Mouse (Mus musculus) lung, embryonic 16.5 days (tissue): ENCODE data around the gene Abcc4. TPM values are rescaled to one million over a fixed set of nuclear protein-coding genes. Genes with fewer than 3 reads are reported as not detected.

ENCODE experiments used
- ATAC-seq: fragments of 200-750 bp; cut with Nextera tagmentation; 2 replicates; pipeline ENCODE4 v1.8.0; 2017; ENCODE audit warnings: low read depth, mild to moderate bottlenecking, moderate library complexity
- H3K27ac ChIP-seq: fragments of 300-500 bp; sonication (generic); 2 replicates; pipeline ENCODE4 v1.5.1; 2014; ENCODE audit warnings: mild to moderate bottlenecking, control low read depth, low read length
- H3K27me3 ChIP-seq: fragments of 300-500 bp; sonication (generic); 2 replicates; pipeline ENCODE4 v1.6.1; 2014; ENCODE audit warnings: low read depth, low read length, mixed read lengths; ENCODE audit not compliant: control insufficient read depth, insufficient read depth
- H3K36me3 ChIP-seq: fragments of 300-500 bp; sonication (generic); 2 replicates; pipeline ENCODE4 v1.6.1; 2014; ENCODE audit warnings: low read length; ENCODE audit not compliant: control insufficient read depth, insufficient read depth
- H3K4me1 ChIP-seq: fragments of 300-500 bp; sonication (generic); replicated peaks from 2 replicates; pipeline ENCODE4 v1.6.1; 2014; ENCODE audit warnings: low read length, mixed read lengths; ENCODE audit not compliant: control insufficient read depth, insufficient read depth
- H3K4me2 ChIP-seq: fragments of 300-500 bp; sonication (generic); 2 replicates; pipeline ENCODE4 v1.6.1; 2014; ENCODE audit warnings: low read depth, low read length, control low read depth
- H3K4me3 ChIP-seq: fragments of 300-500 bp; sonication (generic); 2 replicates; pipeline ENCODE4 v1.5.1; 2014; ENCODE audit warnings: mild to moderate bottlenecking, low read length, control low read depth
- H3K9ac ChIP-seq: fragments of 300-500 bp; sonication (generic); 2 replicates; pipeline ENCODE4 v1.6.1; 2014; ENCODE audit warnings: low read length, control low read depth
- H3K9me3 ChIP-seq: fragments of 300-500 bp; sonication (generic); 2 replicates; pipeline ENCODE4 v1.6.1; 2016; ENCODE audit warnings: low read length; ENCODE audit not compliant: control insufficient read depth
- WGBS: fragments of 180-500 bp; shearing (Covaris S2); extraction: QIAGEN DNeasy Blood & Tissue Kit; methylation state at CpG from one replicate; pipeline ENCODE4 v1.1.7; 2014; 5-methylcytosine and 5-hydroxymethylcytosine counted together
- polyA plus RNA-seq: library from polyadenylated mRNA; unstranded; fragments of >200 nt; fragmentation: Nextera tagmentation; extraction: Ambion mirVana; gene quantifications from 2 replicates; pipeline ENCODE4 v1.2.1, GENCODE M21; 2015

The Abcc4 gene
- polyA plus RNA-seq, 1 experiment from 2014 or later, result 2.5 TPM

GRCm38 (mm10) chr14:118713869-118714268, 7.8 kb upstream of the Abcc4 start:
- H3K4me1 ChIP-seq, result peaks cover 14% of the 10 kb centered on the region
- no peak overlapping the region for H3K27ac ChIP-seq
- no peak for ATAC-seq
- H3K27me3 ChIP-seq, result 0 out of 2 replicates have a peak, but pooled peaks cover 4% of the 10 kb centered on the region
- peak overlapping the region; percentile 37 for H3K4me3 ChIP-seq
- H3K9me3 ChIP-seq, result no peaks in the 10 kb centered on the region
- 19% methylated on average over 8 of the region's 8 CpGs for WGBS
- peak overlapping the region; percentile 44 for H3K9ac ChIP-seq
- peak overlapping the region; percentile 75 for H3K4me2 ChIP-seq
- no peaks in the 10 kb centered on the region for H3K36me3 ChIP-seq

GRCm38 (mm10) chr14:118713408-118713807, 7.4 kb upstream of the Abcc4 start:
- H3K36me3 ChIP-seq, result no peaks in the 10 kb centered on the region
- H3K4me1 ChIP-seq, result peaks cover 14% of the 10 kb centered on the region
- H3K9ac ChIP-seq, result peak overlapping the region; percentile 44
- peak overlapping the region; percentile 37 for H3K4me3 ChIP-seq
- 0 out of 2 replicates have a peak, but pooled peaks cover 4% of the 10 kb centered on the region for H3K27me3 ChIP-seq
- peak overlapping the region; percentile 75 for H3K4me2 ChIP-seq
- WGBS, result 3% methylated on average over 18 of the region's 18 CpGs
- no peak for ATAC-seq
- H3K27ac ChIP-seq, result no peak overlapping the region
- H3K9me3 ChIP-seq, result no peaks in the 10 kb centered on the region

- 50% methylated on average over 5 of the region's 5 CpGs for WGBS
- Histone ChIP-seq H3K27ac (no peak overlapping the region), H3K4me1 (peaks cover 14% of the 10 kb centered on the region), H3K4me2 (peak overlapping the region; percentile 75), H3K9ac (no peak overlapping the region), H3K36me3 (no peaks in the 10 kb centered on the region), H3K4me3 (no peak overlapping the region; the same call in 1 of the 2 replicates), H3K9me3 (no peaks in the 10 kb centered on the region), H3K27me3 (0 out of 2 replicates have a peak, but pooled peaks cover 4% of the 10 kb centered on the region)
- no peak for ATAC-seq
Measured at GRCm38 (mm10) chr14:118712889-118713288, 6.9 kb upstream of the Abcc4 start.

GRCm38 (mm10) chr14:118710945-118711344, 4.9 kb upstream of the Abcc4 start:
- peaks cover 14% of the 10 kb centered on the region for H3K4me1 ChIP-seq
- H3K4me2 ChIP-seq, result no peak overlapping the region
- H3K36me3 ChIP-seq, result no peaks in the 10 kb centered on the region
- no peak overlapping the region for H3K27ac ChIP-seq
- H3K4me3 ChIP-seq, result no peak overlapping the region
- H3K9ac ChIP-seq, result no peak overlapping the region
- peaks cover 10% of the 10 kb centered on the region; the same call in 1 of the 2 replicates for H3K27me3 ChIP-seq
- no peak for ATAC-seq
- H3K9me3 ChIP-seq, result no peaks in the 10 kb centered on the region

- Histone ChIP-seq H3K27ac (no peak overlapping the region), H3K9ac (no peak overlapping the region), H3K4me2 (no peak overlapping the region), H3K27me3 (peaks cover 22% of the 10 kb centered on the region), H3K4me1 (peaks cover 19% of the 10 kb centered on the region), H3K9me3 (no peaks in the 10 kb centered on the region), H3K36me3 (no peaks in the 10 kb centered on the region), H3K4me3 (no peak overlapping the region)
- peak; percentile 78 for ATAC-seq
- 16% methylated on average over 11 of the region's 11 CpGs for WGBS
Measured at GRCm38 (mm10) chr14:118709736-118710135, 3.7 kb upstream of the Abcc4 start.

GRCm38 (mm10) chr14:118708126-118708525, 2.1 kb upstream of the Abcc4 start:
- 77% methylated on average over 5 of the region's 5 CpGs for WGBS
- H3K9me3 ChIP-seq, result no peaks in the 10 kb centered on the region
- H3K4me3 ChIP-seq, result no peak overlapping the region
- no peak overlapping the region for H3K27ac ChIP-seq
- peaks cover 30% of the 10 kb centered on the region for H3K27me3 ChIP-seq
- H3K4me1 ChIP-seq, result peaks cover 15% of the 10 kb centered on the region
- H3K36me3 ChIP-seq, result no peaks in the 10 kb centered on the region
- no peak overlapping the region for H3K9ac ChIP-seq
- ATAC-seq, result no peak
- H3K4me2 ChIP-seq, result no peak overlapping the region

GRCm38 (mm10) chr14:118706962-118707361, 943 bp upstream of the Abcc4 start:
- Histone ChIP-seq H3K27me3 (peaks cover 26% of the 10 kb centered on the region), H3K4me1 (peaks cover 13% of the 10 kb centered on the region), H3K9ac (no peak overlapping the region), H3K9me3 (no peaks in the 10 kb centered on the region), H3K27ac (no peak overlapping the region), H3K4me2 (0 out of 2 replicates have a peak overlapping the region, but pooled peaks have one; percentile 92), H3K36me3 (no peaks in the 10 kb centered on the region), H3K4me3 (no peak overlapping the region)
- ATAC-seq, result no peak
- 83% methylated on average over 11 of the region's 11 CpGs for WGBS

- H3K27ac ChIP-seq, result no peak overlapping the region
- peak overlapping the region; percentile 56 for H3K9ac ChIP-seq
- H3K4me1 ChIP-seq, result peaks cover 13% of the 10 kb centered on the region
- no peak for ATAC-seq
- H3K4me3 ChIP-seq, result peak overlapping the region; percentile 61
- H3K27me3 ChIP-seq, result peaks cover 26% of the 10 kb centered on the region
- H3K36me3 ChIP-seq, result no peaks in the 10 kb centered on the region
- H3K9me3 ChIP-seq, result no peaks in the 10 kb centered on the region
- WGBS, result 3% methylated on average over 10 of the region's 10 CpGs
- H3K4me2 ChIP-seq, result peak overlapping the region; percentile 92
Measured at GRCm38 (mm10) chr14:118705465-118705807, 583 bp downstream of the Abcc4 start.

- ATAC-seq, result no peak
- H3K4me1 ChIP-seq, result peaks cover 6% of the 10 kb centered on the region; the same call in 1 of the 2 replicates
- no peak overlapping the region for H3K4me3 ChIP-seq
- 72% methylated on average over 9 of the region's 9 CpGs for WGBS
- H3K9me3 ChIP-seq, result no peaks in the 10 kb centered on the region
- H3K27me3 ChIP-seq, result peaks cover 26% of the 10 kb centered on the region
- no peak overlapping the region for H3K27ac ChIP-seq
- no peak overlapping the region for H3K9ac ChIP-seq
- no peaks in the 10 kb centered on the region for H3K36me3 ChIP-seq
- H3K4me2 ChIP-seq, result no peak overlapping the region
Measured at GRCm38 (mm10) chr14:118703363-118703762, 2.7 kb downstream of the Abcc4 start.
